10 mouse cellular contexts compared by ENCODE assay signal in genomic region chr11:70297836-70298454, GRCm38 (mm10). TPM values are rescaled to one million over a fixed set of nuclear protein-coding genes. Genes with fewer than 3 reads are reported as not detected.
DNase-seq lines count a peak whose midpoint lies in the region; ATAC-seq and TF ChIP-seq lines count a peak whose summit lies in the region.
"Had no signal": no experiment of that assay in that cellular context is flagged by ENCODE, and none has a peak within 500 bp of the region (broad histone marks: within the 10 kb centered on the region; RNA-seq: fewer than 3 reads in every experiment).

No protein-coding gene starts in this region.

- 38% methylated on average over 12 of the region's 12 CpGs for WGBS in intestine, embryonic 16.5 days
- 30% methylated on average over 12 of the region's 12 CpGs for WGBS in intestine, postnatal 0 days
- 10% methylated on average over 12 of the region's 12 CpGs for WGBS in liver, embryonic 13.5 days (ENCODE audit: insufficient replicate concordance)
- 3% methylated on average over 12 of the region's 12 CpGs for WGBS in thymus, adult 2 months
- 71% methylated on average over 12 of the region's 12 CpGs for WGBS in hindbrain, embryonic 16.5 days
- WGBS in midbrain, embryonic 15.5 days: 69% methylated on average over 12 of the region's 12 CpGs

- no peak for TF ChIP-seq POLR2A in thymus, adult 2 months (IDR thresholded peaks at IDR 0.05; ENCODE audit: control insufficient read depth, extremely low read depth, insufficient read depth, low read length, poor library complexity)

- H3K4me1 ChIP-seq in intestine, embryonic 16.5 days (ENCODE audit: control insufficient read depth, insufficient read depth, low read length): no peaks in the 10 kb centered on the region
- H3K4me1 ChIP-seq in intestine, postnatal 0 days (replicated peaks; ENCODE audit: control insufficient read depth, insufficient read depth, low read length): no peaks in the 10 kb centered on the region
- H3K4me1 ChIP-seq in liver, embryonic 13.5 days (replicated peaks): peaks cover 13% of the 10 kb centered on the region
- H3K4me1 ChIP-seq in thymus, adult 2 months (replicated peaks; ENCODE audit: control insufficient read depth, insufficient read depth, low read length): peaks cover 25% of the 10 kb centered on the region
- H3K4me1 ChIP-seq in hindbrain, embryonic 16.5 days (ENCODE audit: control insufficient read depth, insufficient read depth, low read depth, low read length): no peaks in the 10 kb centered on the region
- no peaks in the 10 kb centered on the region for H3K4me1 ChIP-seq in midbrain, embryonic 15.5 days
- H3K4me1 ChIP-seq: neural tube, embryonic 12.5 days had no signal

- no peak for TF ChIP-seq CTCF in intestine, postnatal 0 days (IDR thresholded peaks at IDR 0.05; ENCODE audit: low read depth)
- no peak for TF ChIP-seq CTCF in thymus, adult 2 months (IDR thresholded peaks at IDR 0.05; ENCODE audit: borderline replicate concordance, control insufficient read depth, extremely low read depth, insufficient read depth, low read length, poor library complexity)

- DNase-seq in liver, embryonic 13.5 days: no peak
- DNase-seq in thymus, adult 2 months: peak; percentile 79
- no peak for DNase-seq in left cerebral cortex, adult 9 months (ENCODE audit: low spot score in 2 of 2)

- no peaks in the 10 kb centered on the region for H3K9me3 ChIP-seq in intestine, embryonic 16.5 days (ENCODE audit: control insufficient read depth, low read length)
- H3K9me3 ChIP-seq in intestine, postnatal 0 days (ENCODE audit: control insufficient read depth): no peaks in the 10 kb centered on the region
- no peaks in the 10 kb centered on the region for H3K9me3 ChIP-seq in liver, embryonic 13.5 days (replicated peaks)
- peaks cover 2% of the 10 kb centered on the region; the same call in 1 of the 2 replicates for H3K9me3 ChIP-seq in hindbrain, embryonic 16.5 days (ENCODE audit: control insufficient read depth, low read length)
- no peaks in the 10 kb centered on the region for H3K9me3 ChIP-seq in midbrain, embryonic 15.5 days

- 0 out of 2 replicates have a peak overlapping the region, but pooled peaks have one; percentile 15 for H3K27ac ChIP-seq in intestine, embryonic 16.5 days (ENCODE audit: low read length)
- H3K27ac ChIP-seq in intestine, postnatal 0 days (ENCODE audit: low read depth, low read length): no peak overlapping the region
- no peak overlapping the region; the same call in 1 of the 2 replicates for H3K27ac ChIP-seq in liver, embryonic 13.5 days
- peak overlapping the region; percentile 100 for H3K27ac ChIP-seq in thymus, adult 2 months (ENCODE audit: control insufficient read depth, insufficient read depth, low read length)
- no peak overlapping the region for H3K27ac ChIP-seq in hindbrain, embryonic 16.5 days (ENCODE audit: low read depth, low read length)
- H3K27ac ChIP-seq in midbrain, embryonic 15.5 days: no peak overlapping the region
- H3K27ac ChIP-seq: neural tube, embryonic 12.5 days had no signal

- no peak overlapping the region for H3K9ac ChIP-seq in intestine, embryonic 16.5 days (ENCODE audit: low read depth, low read length)
- no peak overlapping the region for H3K9ac ChIP-seq in intestine, postnatal 0 days (ENCODE audit: low read depth, low read length)
- H3K9ac ChIP-seq in liver, embryonic 13.5 days: no peak overlapping the region
- no peak overlapping the region for H3K9ac ChIP-seq in hindbrain, embryonic 16.5 days (ENCODE audit: low read depth, low read length)
- no peak overlapping the region for H3K9ac ChIP-seq in midbrain, embryonic 15.5 days
- H3K9ac ChIP-seq: neural tube, embryonic 12.5 days had no signal

- no peak overlapping the region for H3K4me3 ChIP-seq in intestine, embryonic 16.5 days (ENCODE audit: low read length)
- H3K4me3 ChIP-seq in intestine, postnatal 0 days (ENCODE audit: low read depth, low read length): no peak overlapping the region
- no peak overlapping the region for H3K4me3 ChIP-seq in liver, embryonic 13.5 days (replicated peaks)
- peak overlapping the region; percentile 26 for H3K4me3 ChIP-seq in thymus, adult 2 months (ENCODE audit: control insufficient read depth, insufficient read depth, low read length)
- no peak overlapping the region for H3K4me3 ChIP-seq in hindbrain, embryonic 16.5 days (ENCODE audit: low read length)
- no peak overlapping the region for H3K4me3 ChIP-seq in midbrain, embryonic 15.5 days
- H3K4me3 ChIP-seq: neural tube, embryonic 12.5 days had no signal

- no peaks in the 10 kb centered on the region for H3K36me3 ChIP-seq in intestine, embryonic 16.5 days (ENCODE audit: control insufficient read depth, insufficient read depth, low read length)
- H3K36me3 ChIP-seq in intestine, postnatal 0 days (ENCODE audit: control insufficient read depth, insufficient read depth): no peaks in the 10 kb centered on the region
- no peaks in the 10 kb centered on the region for H3K36me3 ChIP-seq in liver, embryonic 13.5 days
- no peaks in the 10 kb centered on the region for H3K36me3 ChIP-seq in thymus, adult 2 months (ENCODE audit: control insufficient read depth, insufficient read depth, low read length)
- H3K36me3 ChIP-seq in hindbrain, embryonic 16.5 days (ENCODE audit: control insufficient read depth, insufficient read depth, low read length): no peaks in the 10 kb centered on the region
- no peaks in the 10 kb centered on the region for H3K36me3 ChIP-seq in midbrain, embryonic 15.5 days (replicated peaks)
- H3K36me3 ChIP-seq: neural tube, embryonic 12.5 days had no signal

- H3K4me2 ChIP-seq in intestine, embryonic 16.5 days (ENCODE audit: low read depth, low read length): no peak overlapping the region
- H3K4me2 ChIP-seq in intestine, postnatal 0 days (replicated peaks; ENCODE audit: low read depth): no peak overlapping the region
- peak overlapping the region; percentile 12; the same call in 1 of the 2 replicates for H3K4me2 ChIP-seq in liver, embryonic 13.5 days
- no peak overlapping the region for H3K4me2 ChIP-seq in hindbrain, embryonic 16.5 days (ENCODE audit: low read length)
- H3K4me2 ChIP-seq in midbrain, embryonic 15.5 days: no peak overlapping the region
- H3K4me2 ChIP-seq: neural tube, embryonic 12.5 days had no signal

- ATAC-seq in intestine, embryonic 16.5 days: no peak
- ATAC-seq in intestine, postnatal 0 days: no peak
- peak; percentile 69 for ATAC-seq in activated CD4-positive, CD25-positive, alpha-beta regulatory T cell, adult 4 months
- 0 out of 2 replicates have a peak, but pooled peaks have one; percentile 29 for ATAC-seq in liver, embryonic 13.5 days (ENCODE audit: low read depth)
- ATAC-seq in hindbrain, embryonic 16.5 days: no peak
- no peak for ATAC-seq in midbrain, embryonic 15.5 days (replicated peaks)

- H3K27me3 ChIP-seq in intestine, embryonic 16.5 days (replicated peaks; ENCODE audit: control insufficient read depth, insufficient read depth, low read length): no peaks in the 10 kb centered on the region
- no peaks in the 10 kb centered on the region for H3K27me3 ChIP-seq in intestine, postnatal 0 days (replicated peaks; ENCODE audit: control insufficient read depth, insufficient read depth, low read length)
- no peaks in the 10 kb centered on the region for H3K27me3 ChIP-seq in liver, embryonic 13.5 days
- H3K27me3 ChIP-seq in thymus, adult 2 months (ENCODE audit: control insufficient read depth, insufficient read depth, low read length): no peaks in the 10 kb centered on the region
- H3K27me3 ChIP-seq in hindbrain, embryonic 16.5 days (replicated peaks; ENCODE audit: control insufficient read depth, insufficient read depth, low read length): no peaks in the 10 kb centered on the region
- no peaks in the 10 kb centered on the region for H3K27me3 ChIP-seq in midbrain, embryonic 15.5 days (replicated peaks)
- H3K27me3 ChIP-seq: neural tube, embryonic 12.5 days had no signal

RNA-seq across cellular contexts. Expression of gene Alox12e, which starts 24.5 kb away (rescaled TPM):
- polyA plus RNA-seq in intestine, embryonic 16.5 days (2015; fragmentation: Nextera tagmentation; extraction: Ambion mirVana): 0.13 TPM in 1 of 2 replicates, not detected in the other
- polyA plus RNA-seq in intestine, postnatal 0 days (2015; fragmentation: Nextera tagmentation; extraction: Ambion mirVana): 0.07 TPM in 1 of 2 replicates, not detected in the other
- polyA plus RNA-seq in activated CD4-positive, CD25-positive, alpha-beta regulatory T cell, adult 4 months (2017; shearing (Covaris generic)): not detected
- polyA plus RNA-seq in liver, embryonic 13.5 days (2015; fragmentation: Nextera tagmentation; extraction: Ambion mirVana): 0.06 and 0.10 TPM in 2 replicates
- 38.5 and 44.2 TPM in 2 replicates for polyA plus RNA-seq in thymus, adult 2 months (2012; rRNA removed)
- 0.09 and 0.14 TPM in 2 replicates for polyA plus RNA-seq in hindbrain, embryonic 16.5 days (2015; fragmentation: Nextera tagmentation; extraction: Ambion mirVana)
- 0.22 TPM in 1 of 2 replicates, not detected in the other for polyA plus RNA-seq in midbrain, embryonic 15.5 days (2015; fragmentation: Nextera tagmentation; extraction: Ambion mirVana)
- polyA plus RNA-seq: liver, adult 2 months; neural tube, embryonic 12.5 days had no signal

RNA-seq across cellular contexts. Expression of gene Alox12, which starts 42.8 kb away (rescaled TPM):
- 1.5 and 1.8 TPM in 2 replicates for polyA plus RNA-seq in intestine, embryonic 16.5 days (2015; fragmentation: Nextera tagmentation; extraction: Ambion mirVana)
- 0.68 and 0.71 TPM in 2 replicates for polyA plus RNA-seq in intestine, postnatal 0 days (2015; fragmentation: Nextera tagmentation; extraction: Ambion mirVana)
- polyA plus RNA-seq in activated CD4-positive, CD25-positive, alpha-beta regulatory T cell, adult 4 months (2017; shearing (Covaris generic)): not detected
- 19.5 and 21.6 TPM in 2 replicates for polyA plus RNA-seq in liver, embryonic 13.5 days (2015; fragmentation: Nextera tagmentation; extraction: Ambion mirVana)
- polyA plus RNA-seq in thymus, adult 2 months (2012; rRNA removed): 0.68 and 1.2 TPM in 2 replicates
- polyA plus RNA-seq in hindbrain, embryonic 16.5 days (2015; fragmentation: Nextera tagmentation; extraction: Ambion mirVana): 1.1 and 1.3 TPM in 2 replicates
- 0.49 and 0.74 TPM in 2 replicates for polyA plus RNA-seq in midbrain, embryonic 15.5 days (2015; fragmentation: Nextera tagmentation; extraction: Ambion mirVana)

RNA-seq across cellular contexts. Expression of gene Alox15, which starts 53.9 kb away (rescaled TPM):
- 0.64 and 1.1 TPM in 2 replicates for polyA plus RNA-seq in intestine, embryonic 16.5 days (2015; fragmentation: Nextera tagmentation; extraction: Ambion mirVana)
- polyA plus RNA-seq in intestine, postnatal 0 days (2015; fragmentation: Nextera tagmentation; extraction: Ambion mirVana): 0.12 and 0.33 TPM in 2 replicates
- polyA plus RNA-seq in activated CD4-positive, CD25-positive, alpha-beta regulatory T cell, adult 4 months (2017; shearing (Covaris generic)): under 1 TPM in 1 of 2 experiments, not detected in 1; 0.51 TPM
- polyA plus RNA-seq in liver, embryonic 13.5 days (2015; fragmentation: Nextera tagmentation; extraction: Ambion mirVana): 1.1 TPM in 2 replicates
- polyA plus RNA-seq in thymus, adult 2 months (2012; rRNA removed): 10.3 and 14.5 TPM in 2 replicates
- polyA plus RNA-seq in hindbrain, embryonic 16.5 days (2015; fragmentation: Nextera tagmentation; extraction: Ambion mirVana): 0.06 TPM in 1 of 2 replicates, not detected in the other
- polyA plus RNA-seq in midbrain, embryonic 15.5 days (2015; fragmentation: Nextera tagmentation; extraction: Ambion mirVana): 0.06 TPM in 1 of 2 replicates, not detected in the other
- polyA plus RNA-seq: liver, adult 2 months had no signal

RNA-seq across cellular contexts. Expression of gene Rnasek, which starts 58.3 kb away (rescaled TPM):
- 269 and 308 TPM in 2 replicates for polyA plus RNA-seq in intestine, embryonic 16.5 days (2015; fragmentation: Nextera tagmentation; extraction: Ambion mirVana)
- polyA plus RNA-seq in intestine, postnatal 0 days (2015; fragmentation: Nextera tagmentation; extraction: Ambion mirVana): 628 and 645 TPM in 2 replicates
- 100 to 1,000 TPM; 228 to 245 TPM for polyA plus RNA-seq in activated CD4-positive, CD25-positive, alpha-beta regulatory T cell, adult 4 months (2017; shearing (Covaris generic))
- polyA plus RNA-seq in liver, embryonic 13.5 days (2015; fragmentation: Nextera tagmentation; extraction: Ambion mirVana): 155 and 175 TPM in 2 replicates
- polyA plus RNA-seq in thymus, adult 2 months (2012; rRNA removed): 173 and 186 TPM in 2 replicates
- polyA plus RNA-seq in hindbrain, embryonic 16.5 days (2015; fragmentation: Nextera tagmentation; extraction: Ambion mirVana): 416 and 443 TPM in 2 replicates
- 351 and 366 TPM in 2 replicates for polyA plus RNA-seq in midbrain, embryonic 15.5 days (2015; fragmentation: Nextera tagmentation; extraction: Ambion mirVana)

RNA-seq across cellular contexts. Expression of gene Gm21988, which starts 58.3 kb away (rescaled TPM):
- 9.9 and 10.7 TPM in 2 replicates for polyA plus RNA-seq in intestine, embryonic 16.5 days (2015; fragmentation: Nextera tagmentation; extraction: Ambion mirVana)
- 11.2 and 11.3 TPM in 2 replicates for polyA plus RNA-seq in intestine, postnatal 0 days (2015; fragmentation: Nextera tagmentation; extraction: Ambion mirVana)
- 1 to 10 TPM; 5.2 to 7.6 TPM for polyA plus RNA-seq in activated CD4-positive, CD25-positive, alpha-beta regulatory T cell, adult 4 months (2017; shearing (Covaris generic))
- 6.5 and 7.1 TPM in 2 replicates for polyA plus RNA-seq in liver, embryonic 13.5 days (2015; fragmentation: Nextera tagmentation; extraction: Ambion mirVana)
- 11.1 and 11.6 TPM in 2 replicates for polyA plus RNA-seq in thymus, adult 2 months (2012; rRNA removed)
- 13.8 and 15.7 TPM in 2 replicates for polyA plus RNA-seq in hindbrain, embryonic 16.5 days (2015; fragmentation: Nextera tagmentation; extraction: Ambion mirVana)
- 13.0 and 14.1 TPM in 2 replicates for polyA plus RNA-seq in midbrain, embryonic 15.5 days (2015; fragmentation: Nextera tagmentation; extraction: Ambion mirVana)

Comparison
In these comparisons a context has a peak if more than half of its experiments do, and no peak if none do; other contexts are left out.
1. H3K27ac ChIP-seq: peak in intestine, embryonic 16.5 days (single experiment) and thymus, adult 2 months (single experiment); none in intestine, postnatal 0 days (single experiment), liver, embryonic 13.5 days (single experiment), hindbrain, embryonic 16.5 days (single experiment) and midbrain, embryonic 15.5 days (single experiment).
2. ATAC-seq: peak in activated CD4-positive, CD25-positive, alpha-beta regulatory T cell, adult 4 months (single experiment) and liver, embryonic 13.5 days (single experiment); none in intestine, embryonic 16.5 days (single experiment), intestine, postnatal 0 days (single experiment), hindbrain, embryonic 16.5 days (single experiment) and midbrain, embryonic 15.5 days (single experiment).
3. RNA of gene Alox12e, which starts 24.5 kb away (polyA plus RNA-seq): 38.5 to 44.2 TPM in thymus, adult 2 months; 0.22 TPM in midbrain, embryonic 15.5 days, 0.09 to 0.14 TPM in hindbrain, embryonic 16.5 days, 0.06 to 0.10 TPM in liver, embryonic 13.5 days, 0.07 TPM in intestine, postnatal 0 days, 0.13 TPM in intestine, embryonic 16.5 days and not detected in activated CD4-positive, CD25-positive, alpha-beta regulatory T cell, adult 4 months; every median in the first group is over 10 times any median in the second.